Mouse (Mus musculus): Measurements from ENCODE around the gene Sp140.

GRCm38 (mm10) chr1:85664266-85664665, 64.1 kb downstream of the Sp140 start:
- TF ChIP-seq POLR2A (IDR thresholded peaks at IDR 0.05; ENCODE audit: borderline replicate concordance, extremely low read depth, insufficient read depth, insufficient read length, poor library complexity, severe bottlenecking) (no peak), CTCF (IDR thresholded peaks at IDR 0.05; ENCODE audit: borderline replicate concordance, extremely low read depth, insufficient read depth, insufficient read length) (no peak)
